Mouse (Mus musculus) heart, postnatal 0 days (tissue): ENCODE measurements around the gene Pde8b. TPM values are rescaled to one million over a fixed set of nuclear protein-coding genes. Genes with fewer than 3 reads are reported as not detected.

Experiments used
- ATAC-seq: fragments of 200-750 bp; cut with Nextera tagmentation; 2 replicates; pipeline ENCODE4 v1.8.0; 2017; ENCODE audit warnings: low read depth, moderate number of reproducible peaks, moderate library complexity; ENCODE audit not compliant: insufficient read depth
- DNase-seq: peaks from one replicate; pipeline ENCODE4 v3.0.0-alpha.2; 2016; ENCODE audit warnings: low spot score
- H3K27ac ChIP-seq: fragments of 300-500 bp; sonication (generic); 2 replicates; pipeline ENCODE4 v1.5.1; 2014; ENCODE audit warnings: low read depth, mild to moderate bottlenecking
- H3K27me3 ChIP-seq: fragments of 300-500 bp; sonication (generic); 2 replicates; pipeline ENCODE4 v1.6.1; 2014; ENCODE audit warnings: low read length, mixed read lengths; ENCODE audit not compliant: control insufficient read depth, insufficient read depth
- H3K36me3 ChIP-seq: fragments of 300-500 bp; sonication (generic); replicated peaks from 2 replicates; pipeline ENCODE4 v1.6.1; 2014; ENCODE audit warnings: low read length, mixed read lengths; ENCODE audit not compliant: control insufficient read depth, insufficient read depth
- H3K4me1 ChIP-seq: fragments of 300-500 bp; sonication (generic); 2 replicates; pipeline ENCODE4 v1.6.1; 2014; ENCODE audit warnings: antibody characterized with exemption; ENCODE audit not compliant: control insufficient read depth, insufficient read depth
- H3K4me2 ChIP-seq: fragments of 300-500 bp; sonication (generic); 2 replicates; pipeline ENCODE4 v1.6.1; 2014; ENCODE audit warnings: low read depth, mild to moderate bottlenecking, low read length, moderate library complexity
- H3K4me3 ChIP-seq: fragments of 300-500 bp; sonication (generic); 2 replicates; pipeline ENCODE4 v1.5.1; 2014; ENCODE audit warnings: low read depth, low read length
- H3K9ac ChIP-seq: fragments of 300-500 bp; sonication (generic); replicated peaks from 2 replicates; pipeline ENCODE4 v1.6.1; 2014; ENCODE audit warnings: low read depth, low read length, mixed read lengths
- H3K9me3 ChIP-seq: fragments of 300-500 bp; sonication (generic); replicated peaks from 2 replicates; pipeline ENCODE4 v1.6.1; 2016; ENCODE audit warnings: low read length; ENCODE audit not compliant: control insufficient read depth
- CTCF ChIP-seq: IDR thresholded peaks from 2 replicates; pipeline ENCODE4 v1.5.1; 2016; ENCODE audit warnings: antibody characterized with exemption, control low read depth, low read depth
- EP300 ChIP-seq: IDR thresholded peaks from 2 replicates; pipeline ENCODE4 v1.6.1; 2016; ENCODE audit warnings: antibody characterized with exemption, low read depth
- WGBS: fragments of 180-500 bp; shearing (Covaris S2); extraction: QIAGEN DNeasy Blood & Tissue Kit; methylation state at CpG from one replicate; pipeline ENCODE4 v1.1.7; 2014; 5-methylcytosine and 5-hydroxymethylcytosine counted together
- polyA plus RNA-seq: library from polyadenylated mRNA; unstranded; fragments of >200 nt; fragmentation: Nextera tagmentation; extraction: Ambion mirVana; gene quantifications from 2 replicates; pipeline ENCODE4 v1.2.1, GENCODE M21; 2015
- total RNA-seq: library from RNA; depleted of rRNA; stranded (reverse); fragments of >200 nt; gene quantifications from 2 replicates; pipeline ENCODE4 v1.2.3, GENCODE M21; 2014; ENCODE audit warnings: low replicate concordance

Gene Pde8b
- total and polyA plus RNA-seq, 2 experiments from 2014 or later = 0.98 TPM; not detected in 1

DNA sequence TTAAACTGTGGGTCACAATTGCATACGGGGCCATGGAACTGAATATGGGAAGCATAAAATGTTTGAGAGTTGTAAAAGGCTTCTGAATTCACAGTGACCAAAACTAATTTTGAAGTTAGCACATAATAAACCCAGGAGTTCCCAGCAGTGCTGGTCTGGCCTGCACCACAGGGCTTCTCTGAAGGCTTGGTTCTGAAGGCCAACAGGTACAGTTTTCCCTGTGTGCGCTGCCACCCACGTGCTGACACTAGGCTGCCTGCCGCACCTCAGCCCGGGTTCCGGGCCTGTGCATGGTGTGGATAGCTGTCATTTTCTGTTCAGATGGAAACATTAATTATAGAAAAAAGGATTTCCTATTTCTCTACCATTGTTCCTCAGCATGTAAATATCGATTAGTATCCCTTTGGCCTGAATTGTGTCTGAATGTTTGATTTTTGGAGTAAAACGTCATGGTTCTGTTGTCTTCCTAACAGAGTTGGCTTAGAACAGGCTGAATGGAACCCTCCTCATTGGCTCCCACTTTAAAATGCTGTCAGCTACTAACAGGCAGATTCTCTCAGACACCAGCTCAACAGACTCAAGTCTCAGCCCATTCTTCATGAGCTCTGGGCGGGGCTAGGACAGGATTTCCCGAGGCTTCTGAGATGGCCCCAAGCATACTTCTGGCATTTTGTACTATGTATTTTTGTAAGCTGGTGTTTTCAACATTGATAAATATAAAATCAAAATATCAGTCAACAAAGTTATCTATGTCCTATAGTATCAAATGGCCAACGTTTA lies 193.4 kb downstream of the Pde8b start:
- no peak overlapping the region for H3K4me2 ChIP-seq
- DNase-seq (no peak), ATAC-seq (no peak)
- no peaks in the 10 kb centered on the region for H3K27me3 ChIP-seq
- H3K36me3 ChIP-seq = no peaks in the 10 kb centered on the region
- TF ChIP-seq EP300 = no peak
- TF ChIP-seq CTCF = no peak
- no peak overlapping the region for H3K9ac ChIP-seq
- H3K27ac ChIP-seq = no peak overlapping the region
- no peaks in the 10 kb centered on the region for H3K4me1 ChIP-seq
- H3K4me3 ChIP-seq = no peak overlapping the region
- 75% methylated on average over 11 of the region's 11 CpGs for WGBS
- H3K9me3 ChIP-seq = 0 out of 2 replicates have a peak, but pooled peaks cover under 1% of the 10 kb centered on the region

DNA sequence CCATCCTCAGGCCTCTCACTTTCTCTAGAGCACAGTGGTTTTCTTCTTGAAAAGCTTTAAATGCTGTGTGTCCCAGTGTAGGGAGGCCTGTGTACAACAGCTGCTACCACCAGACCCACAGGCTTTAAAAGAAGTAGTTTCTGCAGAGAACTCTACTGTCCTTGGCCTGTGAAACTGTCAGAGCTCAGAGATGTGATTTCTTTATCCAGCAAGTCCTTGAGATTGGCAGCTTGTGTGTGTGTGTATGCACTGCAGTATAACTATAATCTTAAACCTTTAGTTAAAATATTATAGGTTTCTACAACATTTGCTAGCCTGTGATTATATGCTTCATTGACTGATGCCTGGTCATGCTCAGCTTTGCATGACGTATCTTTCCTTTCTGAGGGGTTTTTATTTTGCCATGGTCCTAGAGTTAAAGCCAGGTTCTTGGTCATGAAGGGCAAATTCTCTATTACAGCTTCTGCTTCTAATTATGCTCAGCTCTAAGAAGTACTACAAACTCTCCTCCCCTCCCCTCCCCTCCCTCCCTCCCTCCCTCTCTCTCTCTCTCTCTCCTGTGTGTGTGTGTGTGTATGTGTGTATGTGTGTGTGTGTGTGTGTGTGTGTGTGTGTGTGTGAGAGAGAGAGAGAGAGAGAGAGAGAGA lies 194.3 kb downstream of the Pde8b start:
- Histone ChIP-seq H3K27ac (no peak overlapping the region), H3K4me1 (no peaks in the 10 kb centered on the region), H3K4me2 (no peak overlapping the region), H3K4me3 (no peak overlapping the region), H3K9me3 (no peaks in the 10 kb centered on the region), H3K9ac (no peak overlapping the region), H3K27me3 (no peaks in the 10 kb centered on the region), H3K36me3 (no peaks in the 10 kb centered on the region)
- TF ChIP-seq CTCF (no peak), EP300 (no peak)
- WGBS = 83% methylated on average over 1 of the region's 1 CpGs
- no peak for ATAC-seq
- no peak for DNase-seq

DNA sequence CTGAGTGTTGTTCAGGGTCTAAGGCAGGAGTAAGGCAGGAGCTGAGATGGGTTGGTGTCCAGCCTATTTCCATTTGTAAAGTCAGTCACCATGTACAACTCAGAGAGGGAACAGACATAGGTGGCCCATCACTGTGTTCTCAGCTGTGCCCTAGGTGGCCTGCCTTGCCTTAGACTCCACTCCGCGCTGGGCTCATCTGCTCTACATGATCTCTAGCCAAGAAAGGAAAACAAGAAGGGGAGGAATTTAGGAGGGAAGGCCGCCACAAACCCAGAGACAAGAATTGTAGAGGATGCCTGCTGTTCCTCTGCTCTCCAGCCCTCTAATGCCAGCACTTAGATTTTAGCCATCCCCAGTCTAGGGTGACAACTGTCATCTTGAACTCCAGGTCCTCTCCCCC lies 197.7 kb downstream of the Pde8b start:
- WGBS = 83% methylated on average over 3 of the region's 3 CpGs
- Histone ChIP-seq H3K9ac (no peak overlapping the region), H3K4me3 (no peak overlapping the region), H3K36me3 (no peaks in the 10 kb centered on the region), H3K4me1 (no peaks in the 10 kb centered on the region), H3K4me2 (no peak overlapping the region), H3K27ac (no peak overlapping the region), H3K27me3 (no peaks in the 10 kb centered on the region), H3K9me3 (no peaks in the 10 kb centered on the region)
- DNase-seq = no peak
- no peak for ATAC-seq
- no peak for TF ChIP-seq EP300
- no peak for TF ChIP-seq CTCF

DNA sequence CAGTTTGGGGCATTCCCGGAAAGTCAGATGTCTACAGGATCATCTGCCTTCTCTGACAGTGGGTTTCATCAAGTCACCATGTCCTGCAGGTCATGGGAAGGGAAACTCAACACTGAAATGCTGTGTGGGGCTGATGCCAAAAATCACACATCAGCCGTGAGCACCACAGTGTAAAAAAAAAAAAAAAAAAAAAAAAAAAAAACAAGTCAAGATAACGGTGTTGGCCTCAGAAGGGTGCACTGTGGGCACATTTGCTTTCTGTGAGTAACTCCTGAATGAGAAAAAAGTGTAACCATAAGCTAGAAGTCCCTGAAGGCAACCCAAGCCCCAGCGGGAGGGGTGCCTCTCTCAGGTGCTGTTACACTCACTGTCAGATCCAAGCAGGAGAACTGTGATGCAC lies 199.7 kb downstream of the Pde8b start:
- no peak overlapping the region for H3K4me2 ChIP-seq
- TF ChIP-seq EP300 (no peak), CTCF (no peak)
- H3K4me3 ChIP-seq = no peak overlapping the region
- no peaks in the 10 kb centered on the region for H3K9me3 ChIP-seq
- H3K9ac ChIP-seq = no peak overlapping the region
- no peaks in the 10 kb centered on the region for H3K4me1 ChIP-seq
- no peak overlapping the region for H3K27ac ChIP-seq
- no peaks in the 10 kb centered on the region for H3K27me3 ChIP-seq
- WGBS = 47% methylated on average over 4 of the region's 4 CpGs
- ATAC-seq (no peak), DNase-seq (no peak)
- H3K36me3 ChIP-seq = no peaks in the 10 kb centered on the region

DNA sequence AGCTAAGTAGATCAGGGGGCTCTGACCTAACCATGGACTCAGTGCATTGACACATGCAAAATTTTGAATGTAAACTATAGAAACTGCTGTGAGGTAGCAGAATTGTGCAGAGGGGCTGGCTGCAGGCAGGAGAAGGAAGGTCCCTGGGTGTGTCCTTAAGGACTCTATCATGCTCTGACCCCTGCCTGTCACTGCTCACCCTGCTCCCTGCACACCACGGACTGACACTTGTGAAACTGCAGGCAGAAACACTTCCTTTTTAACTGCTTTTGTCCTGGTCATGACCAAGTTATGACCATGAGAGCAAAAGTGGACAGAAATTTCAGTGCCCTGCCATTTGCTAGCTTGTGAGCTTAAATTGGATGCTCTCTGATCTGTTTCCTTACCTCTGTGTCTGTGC lies 206.0 kb downstream of the Pde8b start:
- no peak for TF ChIP-seq CTCF
- TF ChIP-seq EP300 = no peak
- H3K9ac ChIP-seq = no peak overlapping the region
- H3K27me3 ChIP-seq = no peaks in the 10 kb centered on the region
- no peaks in the 10 kb centered on the region for H3K9me3 ChIP-seq
- H3K4me1 ChIP-seq = no peaks in the 10 kb centered on the region
- no peaks in the 10 kb centered on the region for H3K36me3 ChIP-seq
- WGBS = 30% methylated on average over 1 of the region's 1 CpGs
- ATAC-seq = no peak
- DNase-seq = no peak
- H3K27ac ChIP-seq = no peak overlapping the region
- H3K4me2 ChIP-seq = no peak overlapping the region
- no peak overlapping the region for H3K4me3 ChIP-seq
